Mouse (Mus musculus): Measurements from ENCODE around the gene D830030K20Rik. TPM values are rescaled to one million over a fixed set of nuclear protein-coding genes. Genes with fewer than 3 reads are reported as not detected.
"Not testable (repeated sequence)": the region's sequence is repeated elsewhere in the genome, so short reads cannot be mapped to it uniquely, and the experiment has no call there.

D830030K20Rik gene
- 4.7 and 5.9 TPM in 2 replicates for polyA plus RNA-seq (2012; rRNA removed)

DNA sequence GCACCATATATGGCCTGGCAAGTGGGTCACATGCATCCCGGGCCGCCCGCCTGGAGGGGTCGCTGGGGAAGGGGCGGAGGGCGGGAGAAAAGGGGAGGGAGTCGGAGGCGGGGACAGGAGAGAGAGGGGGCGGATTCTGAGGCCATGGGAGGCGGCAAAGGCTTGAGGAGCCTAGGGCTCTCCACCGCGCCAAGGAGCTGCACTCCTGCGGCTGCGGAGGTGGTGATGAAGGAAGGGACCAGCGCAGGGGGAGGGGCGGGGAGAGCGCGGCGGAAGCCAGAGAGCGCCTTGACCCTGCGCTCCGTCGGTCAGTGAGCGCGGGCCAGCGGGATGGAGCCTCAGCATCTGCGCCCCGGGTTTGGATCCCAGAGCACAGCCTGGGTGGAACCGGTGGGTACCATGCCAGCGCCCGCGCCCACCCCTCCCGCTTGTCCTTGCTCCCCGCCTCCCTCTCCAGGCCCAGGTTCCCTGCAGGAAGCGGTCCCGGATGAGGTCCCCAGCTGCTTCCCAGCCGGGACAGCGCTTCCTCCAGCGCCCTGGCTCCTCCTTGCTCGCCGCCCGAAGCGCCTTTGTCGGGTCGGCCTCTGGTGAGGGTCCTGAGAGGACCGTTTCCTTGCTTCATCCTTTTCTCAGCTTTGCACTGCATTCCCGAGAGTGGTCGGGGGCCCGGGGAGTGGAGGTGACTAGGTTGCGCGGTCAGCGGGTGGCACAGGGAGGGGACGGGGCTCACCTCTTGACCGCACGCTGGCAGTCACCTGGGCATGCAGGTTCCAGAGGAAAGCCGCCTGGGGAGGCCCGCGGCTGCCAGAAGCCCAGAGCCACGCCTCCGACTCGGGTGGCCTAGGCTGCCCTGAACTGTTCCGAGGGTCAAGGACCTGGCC is at the start of gene D830030K20Rik:
Gene D830030K20Rik, plus strand, starts transcription at position 217 of the 881 bp plus-strand sequence.
- DNase-seq (ENCODE audit: low spot score) = not testable (repeated sequence)

DNA sequence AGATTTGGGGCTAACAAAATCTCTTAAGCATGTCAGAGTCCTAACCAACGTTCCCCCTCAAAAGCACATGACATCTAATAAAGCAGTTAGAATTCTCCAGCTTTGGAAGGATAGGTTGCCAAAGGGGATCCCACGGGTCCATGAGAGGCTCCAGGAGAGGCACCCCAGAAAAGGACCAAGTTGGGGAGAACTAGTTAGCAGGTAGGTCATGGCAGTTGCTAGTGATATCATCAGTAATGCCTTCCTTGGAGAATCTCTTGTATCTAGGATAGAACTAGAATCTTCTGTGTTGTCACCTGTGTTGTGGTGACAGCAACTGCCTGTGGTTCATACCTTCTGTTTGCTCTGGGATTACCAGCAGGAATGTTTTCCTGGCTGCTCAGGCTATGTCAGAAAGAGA is 20.3 kb upstream of the D830030K20Rik start, which contains the start of gene Gm5795:
Gene Gm5795, plus strand, starts transcription at position 301 of the 400 bp plus-strand sequence.
- DNase-seq (ENCODE audit: low spot score) = not testable (repeated sequence)

DNA sequence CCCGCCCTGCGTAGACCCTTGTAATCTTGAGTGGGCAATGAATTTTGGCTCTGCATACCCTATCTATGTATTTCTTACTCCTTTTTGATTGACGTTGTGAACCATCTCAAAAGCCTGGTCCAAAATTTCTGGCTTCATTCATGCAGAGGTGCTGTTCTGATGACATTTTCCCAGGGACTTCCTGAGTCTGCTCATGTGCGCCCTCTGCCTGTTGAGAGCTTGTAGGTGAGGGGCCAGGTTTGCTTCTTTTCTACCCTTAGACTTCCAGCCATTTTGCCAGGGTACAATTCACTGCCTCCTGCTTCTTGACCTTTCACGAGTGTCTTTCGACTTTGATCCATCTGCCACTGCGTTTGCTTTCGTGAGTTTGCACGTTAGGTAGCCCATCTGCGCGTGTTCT is 1.1 kb downstream of the D830030K20Rik start:
- DNase-seq (ENCODE audit: low spot score) = not testable (repeated sequence)

DNA sequence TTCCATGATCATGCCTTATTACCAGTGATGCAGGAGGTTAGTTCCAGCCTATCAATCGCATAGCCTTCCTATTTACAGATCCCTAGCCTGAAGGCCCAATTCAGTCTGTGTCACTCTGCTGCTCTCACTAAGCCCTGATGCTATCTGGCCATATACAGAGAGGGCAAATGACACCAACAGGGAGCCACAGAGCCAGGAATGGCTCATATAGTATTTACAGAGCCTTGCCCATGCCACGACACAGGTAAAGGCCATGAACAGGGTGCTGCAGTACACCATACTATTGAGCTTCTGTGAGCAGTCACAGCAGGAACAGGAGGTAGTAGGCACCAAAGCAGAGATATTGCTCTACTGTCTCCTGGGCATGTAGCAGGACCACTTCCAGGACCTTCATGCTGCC is 54.2 kb downstream of the D830030K20Rik start:
- peak; percentile 15 for DNase-seq (ENCODE audit: low spot score)

Other genes with a start within 250 kb of the D830030K20Rik start
- not detected in 2 replicates for gene Gm2888, start 178.5 kb upstream of the D830030K20Rik start, polyA plus RNA-seq (2012; rRNA removed)
- gene Gm2897, start 159.2 kb upstream of the D830030K20Rik start, polyA plus RNA-seq (2012; rRNA removed) = 5.9 and 8.3 TPM in 2 replicates
- 0.04 TPM in 1 of 2 replicates, not detected in the other for gene Gm10340, start 74.5 kb upstream of the D830030K20Rik start, polyA plus RNA-seq (2012; rRNA removed)
- gene Gm5795, start 20.2 kb upstream of the D830030K20Rik start, polyA plus RNA-seq (2012; rRNA removed) = not detected in 2 replicates
- 0.12 TPM in 1 of 2 replicates, not detected in the other for gene Gm2956, start 124.1 kb downstream of the D830030K20Rik start, polyA plus RNA-seq (2012; rRNA removed)
- not detected in 2 replicates for gene Gm10413, start 186.6 kb downstream of the D830030K20Rik start, polyA plus RNA-seq (2012; rRNA removed)
- gene Gm10409, start 204.1 kb downstream of the D830030K20Rik start, polyA plus RNA-seq (2012; rRNA removed) = 0.30 and 0.41 TPM in 2 replicates
- 0.06 and 0.10 TPM in 2 replicates for gene Gm3005, start 219.6 kb downstream of the D830030K20Rik start, polyA plus RNA-seq (2012; rRNA removed)
- not detected in 2 replicates for gene Gm10408, start 240.9 kb downstream of the D830030K20Rik start, polyA plus RNA-seq (2012; rRNA removed)

Data from urinary bladder, adult 2 months (tissue).